Mouse (Mus musculus): ENCODE data around the gene Smarca4.

DNA sequence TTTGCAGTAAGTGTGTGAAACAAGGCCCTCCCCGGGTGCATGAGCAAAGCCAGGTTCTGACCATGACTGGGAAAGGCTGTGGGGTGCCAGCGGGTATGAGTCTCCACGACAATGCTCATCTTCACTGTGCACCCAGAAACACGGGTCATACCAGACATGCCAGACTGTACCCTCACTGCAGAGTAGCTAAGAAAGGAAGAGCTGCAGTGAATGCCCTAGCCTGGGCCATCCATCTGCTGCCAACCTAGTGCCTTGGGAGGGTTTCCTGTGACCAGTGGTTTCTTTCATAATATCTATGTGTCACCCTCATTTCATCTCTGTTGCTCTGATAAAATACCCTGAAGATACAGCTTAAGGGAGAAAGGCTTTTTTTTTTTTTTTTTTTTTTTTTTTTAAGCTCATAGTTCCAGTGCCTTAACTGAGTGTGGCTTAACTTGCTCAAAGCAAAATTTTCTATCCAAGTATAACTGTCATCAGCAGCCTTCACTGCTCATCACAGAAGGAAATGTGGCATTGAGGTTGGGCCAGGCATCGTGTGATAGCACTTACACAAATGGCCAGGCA, 79.3 kb downstream of the Smarca4 start:
- TF ChIP-seq POLR2A (IDR thresholded peaks at IDR 0.05; ENCODE audit: borderline replicate concordance, low read depth, low read length) (no peak), CTCF (IDR thresholded peaks at IDR 0.05; ENCODE audit: low read depth, low read length) (no peak)

All from bone marrow macrophage, adult 2 months (primary cell).